Mouse (Mus musculus): ENCODE results near the gene Spp1. TPM values are rescaled to one million over a fixed set of nuclear protein-coding genes. Genes with fewer than 3 reads are reported as not detected.

Spp1 gene
- 2.0 and 2.2 TPM in 2 replicates for polyA plus RNA-seq (2016; fragmentation: Nextera tagmentation; extraction: Ambion mirVana)

DNA sequence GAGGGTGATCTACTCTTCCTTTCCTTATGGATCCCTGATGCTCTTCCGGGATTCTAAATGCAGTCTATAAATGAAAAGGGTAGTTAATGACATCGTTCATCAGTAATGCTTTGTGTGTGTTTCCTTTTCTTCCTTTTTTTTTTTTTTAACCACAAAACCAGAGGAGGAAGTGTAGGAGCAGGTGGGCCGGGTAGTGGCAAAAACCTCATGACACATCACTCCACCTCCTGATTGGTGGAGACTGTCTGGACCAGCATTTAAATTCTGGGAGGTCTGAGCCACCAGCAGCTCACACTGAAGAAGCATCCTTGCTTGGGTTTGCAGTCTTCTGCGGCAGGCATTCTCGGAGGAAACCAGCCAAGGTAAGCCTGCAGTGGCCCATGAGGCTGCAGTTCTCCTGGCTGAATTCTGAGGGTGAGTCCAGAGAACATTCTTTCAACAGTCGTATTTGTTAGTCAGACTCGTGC is at the start of gene Spp1:
TSS of gene Spp1 (plus strand) at position 284 of the 467 bp plus-strand sequence.
- H3K9me3 ChIP-seq (replicated peaks): no peaks in the 10 kb centered on the region
- H3K4me3 ChIP-seq: no peak within 1 kb of the TSS
- H3K4me2 ChIP-seq: no peak within 1 kb of the TSS
- no peak within 1 kb of the TSS for H3K27ac ChIP-seq (ENCODE audit: poor library complexity, severe bottlenecking)
- 60% methylated on average over 7 of the region's 7 CpGs for WGBS
- no peak within 1 kb of the TSS for H3K9ac ChIP-seq
- no peaks in the 10 kb centered on the region for H3K36me3 ChIP-seq
- H3K27me3 ChIP-seq (replicated peaks): no peaks in the 10 kb centered on the region
- ATAC-seq (ENCODE audit: insufficient number of reproducible peaks, low FRiP score): no peak
- H3K4me1 ChIP-seq (replicated peaks): peaks cover 6% of the 10 kb centered on the region; the same call in 1 of the 2 replicates

GRCm38 (mm10) chr5:104385521-104385920 is 49.4 kb upstream of the Spp1 start:
- no peaks in the 10 kb centered on the region for H3K36me3 ChIP-seq
- WGBS: 87% methylated on average over 16 of the region's 16 CpGs
- H3K4me3 ChIP-seq: no peak overlapping the region
- ATAC-seq (ENCODE audit: insufficient number of reproducible peaks, low FRiP score): no peak
- H3K9me3 ChIP-seq (replicated peaks): no peaks in the 10 kb centered on the region
- H3K4me2 ChIP-seq: no peak overlapping the region
- H3K9ac ChIP-seq: no peak overlapping the region
- H3K27me3 ChIP-seq (replicated peaks): no peaks in the 10 kb centered on the region
- no peak overlapping the region for H3K27ac ChIP-seq (ENCODE audit: poor library complexity, severe bottlenecking)
- no peaks in the 10 kb centered on the region for H3K4me1 ChIP-seq (replicated peaks)

- 73% methylated on average over 5 of the region's 5 CpGs for WGBS
- ATAC-seq (ENCODE audit: insufficient number of reproducible peaks, low FRiP score): no peak
- Histone ChIP-seq H3K9ac (no peak overlapping the region), H3K4me3 (no peak overlapping the region), H3K36me3 (no peaks in the 10 kb centered on the region), H3K9me3 (replicated peaks) (no peaks in the 10 kb centered on the region), H3K27ac (ENCODE audit: poor library complexity, severe bottlenecking) (no peak overlapping the region), H3K4me1 (replicated peaks) (no peaks in the 10 kb centered on the region), H3K4me2 (no peak overlapping the region), H3K27me3 (replicated peaks) (no peaks in the 10 kb centered on the region)
These were observed 48.0 kb upstream of the Spp1 start for GRCm38 (mm10) chr5:104386908-104387307.

GRCm38 (mm10) chr5:104390962-104391361 is 44.0 kb upstream of the Spp1 start:
- Histone ChIP-seq H3K4me2 (no peak overlapping the region), H3K27me3 (replicated peaks) (no peaks in the 10 kb centered on the region), H3K36me3 (no peaks in the 10 kb centered on the region), H3K4me3 (no peak overlapping the region), H3K4me1 (replicated peaks) (no peaks in the 10 kb centered on the region), H3K27ac (ENCODE audit: poor library complexity, severe bottlenecking) (no peak overlapping the region), H3K9ac (no peak overlapping the region), H3K9me3 (replicated peaks) (no peaks in the 10 kb centered on the region)
- 79% methylated on average over 2 of the region's 2 CpGs for WGBS
- ATAC-seq (ENCODE audit: insufficient number of reproducible peaks, low FRiP score): no peak

DNA sequence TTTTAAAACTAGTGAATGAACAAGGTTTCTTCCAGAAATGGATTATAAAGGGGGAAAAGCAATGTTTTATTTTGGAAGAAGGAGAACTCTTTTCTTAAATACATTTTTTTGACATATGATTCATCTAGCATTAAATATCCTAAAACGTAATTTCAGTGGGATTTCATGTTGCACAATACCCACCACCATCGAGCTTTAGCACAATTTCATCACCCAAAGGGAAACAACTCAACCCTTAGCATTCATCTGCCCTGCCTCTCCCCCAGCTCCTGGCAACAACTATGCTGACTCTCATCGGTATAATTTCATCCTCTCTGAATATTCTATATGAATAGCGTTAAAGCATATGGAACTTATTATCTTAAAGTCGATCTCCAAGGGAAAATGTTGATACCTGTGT is 42.1 kb upstream of the Spp1 start:
- ATAC-seq (ENCODE audit: insufficient number of reproducible peaks, low FRiP score): no peak
- Histone ChIP-seq H3K27ac (ENCODE audit: poor library complexity, severe bottlenecking) (no peak overlapping the region), H3K4me3 (no peak overlapping the region), H3K9me3 (replicated peaks) (no peaks in the 10 kb centered on the region), H3K4me2 (no peak overlapping the region), H3K36me3 (no peaks in the 10 kb centered on the region), H3K9ac (no peak overlapping the region), H3K27me3 (replicated peaks) (no peaks in the 10 kb centered on the region), H3K4me1 (replicated peaks) (no peaks in the 10 kb centered on the region)
- 68% methylated on average over 5 of the region's 5 CpGs for WGBS

- WGBS: 73% methylated on average over 6 of the region's 6 CpGs
- Histone ChIP-seq H3K9me3 (replicated peaks) (no peaks in the 10 kb centered on the region), H3K9ac (no peak overlapping the region), H3K27me3 (replicated peaks) (no peaks in the 10 kb centered on the region), H3K4me3 (no peak overlapping the region), H3K4me2 (no peak overlapping the region), H3K27ac (ENCODE audit: poor library complexity, severe bottlenecking) (no peak overlapping the region), H3K36me3 (no peaks in the 10 kb centered on the region), H3K4me1 (replicated peaks) (no peaks in the 10 kb centered on the region)
- ATAC-seq (ENCODE audit: insufficient number of reproducible peaks, low FRiP score): no peak
These were observed 38.6 kb upstream of the Spp1 start for GRCm38 (mm10) chr5:104396286-104396685.

GRCm38 (mm10) chr5:104398001-104398400 is 36.9 kb upstream of the Spp1 start:
- Histone ChIP-seq H3K27me3 (replicated peaks) (no peaks in the 10 kb centered on the region), H3K9me3 (replicated peaks) (no peaks in the 10 kb centered on the region), H3K4me1 (replicated peaks) (no peaks in the 10 kb centered on the region), H3K27ac (ENCODE audit: poor library complexity, severe bottlenecking) (no peak overlapping the region), H3K36me3 (no peaks in the 10 kb centered on the region), H3K9ac (no peak overlapping the region), H3K4me2 (no peak overlapping the region), H3K4me3 (no peak overlapping the region)
- 48% methylated on average over 1 of the region's 1 CpGs for WGBS
- no peak for ATAC-seq (ENCODE audit: insufficient number of reproducible peaks, low FRiP score)

- H3K27ac ChIP-seq (ENCODE audit: poor library complexity, severe bottlenecking): no peak overlapping the region
- H3K4me3 ChIP-seq: no peak overlapping the region
- no peaks in the 10 kb centered on the region for H3K4me1 ChIP-seq (replicated peaks)
- H3K9ac ChIP-seq: no peak overlapping the region
- H3K4me2 ChIP-seq: no peak overlapping the region
- H3K36me3 ChIP-seq: no peaks in the 10 kb centered on the region
- WGBS: 65% methylated on average over 9 of the region's 9 CpGs
- H3K9me3 ChIP-seq (replicated peaks): no peaks in the 10 kb centered on the region
- ATAC-seq (ENCODE audit: insufficient number of reproducible peaks, low FRiP score): no peak
- H3K27me3 ChIP-seq (replicated peaks): no peaks in the 10 kb centered on the region
These were observed 35.5 kb upstream of the Spp1 start for GRCm38 (mm10) chr5:104399291-104399950.

GRCm38 (mm10) chr5:104399970-104400369 is 34.9 kb upstream of the Spp1 start:
- WGBS: 51% methylated on average over 1 of the region's 1 CpGs
- Histone ChIP-seq H3K9me3 (replicated peaks) (no peaks in the 10 kb centered on the region), H3K36me3 (no peaks in the 10 kb centered on the region), H3K9ac (no peak overlapping the region), H3K27me3 (replicated peaks) (no peaks in the 10 kb centered on the region), H3K4me1 (replicated peaks) (no peaks in the 10 kb centered on the region), H3K4me2 (no peak overlapping the region), H3K27ac (ENCODE audit: poor library complexity, severe bottlenecking) (no peak overlapping the region), H3K4me3 (no peak overlapping the region)
- ATAC-seq (ENCODE audit: insufficient number of reproducible peaks, low FRiP score): no peak

DNA sequence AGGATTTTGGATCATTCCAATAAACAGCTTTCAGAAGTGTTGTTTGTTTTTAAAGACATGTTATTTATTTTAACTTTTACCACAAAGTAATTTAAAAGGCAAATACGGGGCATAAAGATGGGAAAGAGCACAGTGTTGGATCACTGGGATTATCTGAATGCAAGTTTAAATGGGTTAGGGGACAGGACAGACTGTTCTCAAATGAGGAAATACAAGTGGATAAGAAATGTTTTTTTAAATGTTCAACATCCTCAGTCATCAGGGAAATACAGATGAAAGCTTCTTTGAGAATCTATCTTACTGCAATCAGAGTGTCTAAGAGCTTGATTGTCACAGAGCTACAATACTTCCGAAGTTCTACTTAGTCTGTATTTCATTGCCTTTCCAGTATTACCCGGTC is 32.3 kb upstream of the Spp1 start:
- Histone ChIP-seq H3K4me1 (replicated peaks) (peaks cover 4% of the 10 kb centered on the region; the same call in 1 of the 2 replicates), H3K4me3 (no peak overlapping the region), H3K4me2 (no peak overlapping the region), H3K27me3 (replicated peaks) (no peaks in the 10 kb centered on the region), H3K9me3 (replicated peaks) (no peaks in the 10 kb centered on the region), H3K27ac (ENCODE audit: poor library complexity, severe bottlenecking) (no peak overlapping the region), H3K9ac (no peak overlapping the region), H3K36me3 (no peaks in the 10 kb centered on the region)
- ATAC-seq (ENCODE audit: insufficient number of reproducible peaks, low FRiP score): no peak
- 55% methylated on average over 3 of the region's 3 CpGs for WGBS

DNA sequence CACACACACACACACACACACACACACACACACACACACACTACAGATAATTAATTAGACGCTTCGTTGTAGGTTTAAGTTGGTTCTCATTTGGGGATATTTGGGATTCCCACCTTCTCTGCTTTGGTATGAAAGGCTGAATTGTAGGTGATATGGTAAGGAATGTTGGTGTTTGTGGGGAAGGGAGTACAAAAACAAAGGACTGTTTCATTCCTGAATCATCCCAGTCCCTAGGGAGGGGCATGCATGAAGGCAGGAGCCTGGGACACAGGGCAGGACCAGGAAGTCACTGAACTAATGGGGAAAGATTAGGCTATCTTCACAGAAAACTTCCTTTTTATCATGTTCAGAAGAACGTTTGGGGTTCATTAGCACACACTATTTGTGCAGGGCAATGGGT is 31.6 kb upstream of the Spp1 start:
- Histone ChIP-seq H3K27ac (ENCODE audit: poor library complexity, severe bottlenecking) (no peak overlapping the region), H3K9me3 (replicated peaks) (no peaks in the 10 kb centered on the region), H3K36me3 (no peaks in the 10 kb centered on the region), H3K9ac (no peak overlapping the region), H3K27me3 (replicated peaks) (no peaks in the 10 kb centered on the region), H3K4me3 (no peak overlapping the region), H3K4me2 (no peak overlapping the region), H3K4me1 (replicated peaks) (peaks cover 4% of the 10 kb centered on the region; the same call in 1 of the 2 replicates)
- WGBS: 63% methylated on average over 3 of the region's 3 CpGs
- no peak for ATAC-seq (ENCODE audit: insufficient number of reproducible peaks, low FRiP score)

GRCm38 (mm10) chr5:104404551-104404950 is 30.4 kb upstream of the Spp1 start:
- Histone ChIP-seq H3K9ac (no peak overlapping the region), H3K27me3 (replicated peaks) (no peaks in the 10 kb centered on the region), H3K36me3 (no peaks in the 10 kb centered on the region), H3K4me3 (no peak overlapping the region), H3K27ac (ENCODE audit: poor library complexity, severe bottlenecking) (no peak overlapping the region), H3K9me3 (replicated peaks) (no peaks in the 10 kb centered on the region), H3K4me1 (replicated peaks) (peaks cover 4% of the 10 kb centered on the region; the same call in 1 of the 2 replicates), H3K4me2 (no peak overlapping the region)
- no peak for ATAC-seq (ENCODE audit: insufficient number of reproducible peaks, low FRiP score)
- 81% methylated on average over 7 of the region's 7 CpGs for WGBS

Data from heart, embryonic 12.5 days (tissue).